Mouse (Mus musculus) granulocyte monocyte progenitor cell, adult 5-6 weeks (primary cell): ENCODE data around the gene Napa. TPM values are rescaled to one million over a fixed set of nuclear protein-coding genes. Genes with fewer than 3 reads are reported as not detected.
A peak's percentile ranks its signal among the peaks of the same experiment; 100 is the strongest.

Source experiments
- ATAC-seq: replicated peaks from 2 replicates; pipeline ENCODE4 v1.8.0; 2016; ENCODE audit warnings: mild to moderate bottlenecking, moderate TSS enrichment, inconsistent platforms; ENCODE audit not compliant: poor library complexity, severe bottlenecking
- total RNA-seq, 2 experiments: library from RNA; stranded (forward) in 1 of 2; stranded (reverse) in 1 of 2; fragments of 200-712, 200-1000 nt in 1 of 2; fragments of >200 nt in 1 of 2; fragmentation: Nextera tagmentation in 1 of 2; gene quantifications; 2 replicates each; pipeline ENCODE4 v1.2.3; 2014 to 2017

Gene Napa
- total RNA-seq, 2 experiments from 2014 or later, result 39.5 to 81.0 TPM

DNA sequence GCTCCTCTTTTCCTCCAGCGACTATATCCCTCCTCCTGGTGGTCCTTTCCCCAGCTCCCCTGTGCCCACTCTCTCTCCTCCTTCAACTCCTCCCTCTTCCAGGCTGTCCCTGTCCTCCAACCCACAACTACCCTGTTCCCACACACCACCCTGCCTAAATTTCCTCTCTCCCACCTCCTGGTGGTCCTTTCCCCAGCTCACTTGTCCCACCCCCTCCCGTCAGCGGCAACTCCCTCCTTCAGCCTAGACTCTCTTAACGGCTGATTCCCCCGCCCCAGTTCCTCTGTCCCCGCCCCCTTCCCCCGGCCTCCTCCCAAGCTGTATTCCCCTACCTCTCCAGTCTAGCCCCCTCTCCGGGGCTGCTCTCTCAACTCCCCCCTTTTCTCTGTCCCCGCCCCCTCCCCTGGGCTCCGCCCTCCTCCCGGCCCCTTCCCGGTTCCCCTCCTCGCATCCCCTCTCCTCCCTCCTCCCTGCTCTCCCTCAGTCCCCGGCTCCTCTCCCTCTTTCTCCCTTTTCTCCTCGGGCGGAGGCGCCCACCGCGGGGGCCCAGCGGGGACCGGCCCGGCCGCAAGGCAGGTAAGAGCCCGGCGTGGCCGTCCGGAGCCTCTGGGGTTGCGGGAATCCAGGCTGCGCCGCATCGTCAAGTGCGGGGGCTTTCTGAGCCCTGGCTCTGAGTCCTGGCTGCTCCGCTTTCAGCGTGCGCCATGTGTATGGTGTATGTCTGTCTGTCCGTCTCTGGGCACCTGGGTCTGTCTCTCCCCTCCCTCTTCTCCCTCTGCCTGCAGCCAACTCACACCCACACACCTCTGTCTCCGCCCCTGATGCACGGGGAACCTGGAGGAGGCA, 31.8 kb downstream of the Napa start:
- peak; percentile 15; the same call in 1 of the 2 replicates for ATAC-seq

- ATAC-seq, result no peak
Measured at GRCm38 (mm10) chr7:16130956-16131634, 32.8 kb downstream of the Napa start.

GRCm38 (mm10) chr7:16132161-16132581, 33.9 kb downstream of the Napa start:
- ATAC-seq, result no peak

DNA sequence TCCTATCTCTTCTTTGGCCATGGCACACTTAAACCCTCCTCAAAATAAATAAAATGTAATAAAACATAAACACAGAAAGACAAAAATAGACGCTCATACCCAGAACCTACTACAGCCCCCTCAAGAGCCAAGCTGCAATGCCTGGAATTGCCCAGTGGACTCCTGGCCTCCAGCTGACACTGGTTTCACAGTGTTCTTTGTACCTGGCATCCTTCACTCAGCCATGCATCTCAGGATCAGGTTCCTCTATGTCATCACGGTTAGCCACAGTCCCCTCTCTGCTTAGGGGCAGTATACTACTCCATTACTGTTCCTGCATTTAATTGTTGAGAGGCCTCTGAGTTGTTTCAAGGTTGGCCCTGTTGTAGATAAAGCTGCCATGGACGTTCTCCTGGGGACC, 34.7 kb downstream of the Napa start:
- no peak for ATAC-seq

GRCm38 (mm10) chr7:16133691-16134090, 35.4 kb downstream of the Napa start:
- no peak for ATAC-seq

GRCm38 (mm10) chr7:16134951-16135392, 36.7 kb downstream of the Napa start:
- no peak for ATAC-seq

GRCm38 (mm10) chr7:16146489-16147410, 48.5 kb downstream of the Napa start:
- no peak for ATAC-seq

GRCm38 (mm10) chr7:16147643-16148042, 49.4 kb downstream of the Napa start:
- ATAC-seq, result peak; percentile 84

- 0 out of 2 replicates have a peak, but pooled peaks have one; percentile 17 for ATAC-seq
Measured at GRCm38 (mm10) chr7:16149241-16149640, 51.0 kb downstream of the Napa start.

GRCm38 (mm10) chr7:16150191-16151145, 52.2 kb downstream of the Napa start:
- ATAC-seq, result no peak

DNA sequence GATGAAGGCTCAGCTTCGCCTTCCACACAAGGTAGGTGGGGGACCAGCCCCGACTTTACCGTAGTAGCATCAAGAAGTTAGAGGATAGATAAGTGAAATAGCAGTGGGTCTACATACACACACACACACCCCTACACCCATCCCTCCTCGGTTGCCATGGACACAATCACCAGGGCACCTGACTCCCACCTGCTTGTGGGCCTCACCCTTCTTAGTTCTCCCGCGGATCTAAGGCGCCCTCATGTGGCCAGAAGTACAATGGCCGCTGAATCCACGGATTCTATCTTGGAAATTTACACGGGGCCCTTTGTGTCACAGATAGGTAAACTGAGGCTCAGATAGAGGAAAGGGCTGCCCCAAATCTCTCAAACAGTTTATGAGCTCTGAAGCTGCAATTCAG, 55.3 kb downstream of the Napa start:
- ATAC-seq, result peak; percentile 65

GRCm38 (mm10) chr7:16155132-16155872, 57.0 kb downstream of the Napa start:
- 0 out of 2 replicates have a peak, but pooled peaks have one; percentile 20 for ATAC-seq

DNA sequence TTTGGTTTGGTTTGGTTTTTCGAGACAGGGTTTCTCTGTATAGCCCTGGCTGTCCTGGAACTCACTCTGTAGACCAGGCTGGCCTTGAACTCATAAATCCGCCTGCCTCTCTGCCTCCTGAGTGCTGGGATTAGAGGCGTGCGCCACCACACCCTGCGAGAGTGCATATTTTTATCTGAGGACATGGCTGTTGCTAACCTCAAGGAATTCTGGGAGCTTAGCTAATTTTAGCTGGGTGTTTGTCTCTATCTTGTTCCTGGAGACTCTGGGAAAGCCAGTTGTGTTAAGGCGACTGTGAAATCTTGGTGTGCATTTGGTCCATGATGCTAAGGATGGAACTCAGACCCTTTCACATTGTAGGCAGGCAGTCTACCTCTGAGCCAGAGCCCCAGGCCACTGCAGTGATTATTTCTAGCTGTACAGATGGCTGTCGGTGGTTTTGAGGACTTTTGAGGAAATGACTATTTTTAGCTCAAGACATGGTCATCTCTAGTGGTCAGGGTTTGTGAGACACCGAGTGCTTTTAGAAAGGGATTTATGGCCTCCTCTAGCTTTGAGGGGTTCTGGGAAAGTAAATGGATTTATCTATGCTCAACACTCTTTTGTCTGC, 58.0 kb downstream of the Napa start:
- ATAC-seq, result no peak

- ATAC-seq, result peak; percentile 8; the same call in 1 of the 2 replicates
Measured at GRCm38 (mm10) chr7:16158735-16159134, 60.5 kb downstream of the Napa start.

DNA sequence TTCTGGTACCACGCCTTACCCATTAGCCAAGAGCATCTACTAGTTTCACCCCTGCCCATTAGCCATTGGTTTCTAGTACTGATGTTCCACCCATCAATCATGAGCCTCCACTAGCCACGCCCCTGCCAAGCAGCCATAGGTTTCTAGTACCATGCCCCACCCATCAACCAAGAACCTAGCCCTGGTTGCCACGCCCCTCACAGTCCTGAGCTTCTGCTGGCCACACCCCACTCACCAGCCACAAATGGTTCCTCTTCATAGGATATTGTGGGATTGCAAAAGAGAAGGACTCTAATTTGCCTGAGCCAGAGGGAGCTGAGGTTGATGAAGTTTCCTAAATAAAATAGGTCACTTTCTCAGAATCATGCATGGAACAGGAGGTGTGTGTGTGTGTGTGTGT, 62.4 kb downstream of the Napa start:
- peak; percentile 95 for ATAC-seq

DNA sequence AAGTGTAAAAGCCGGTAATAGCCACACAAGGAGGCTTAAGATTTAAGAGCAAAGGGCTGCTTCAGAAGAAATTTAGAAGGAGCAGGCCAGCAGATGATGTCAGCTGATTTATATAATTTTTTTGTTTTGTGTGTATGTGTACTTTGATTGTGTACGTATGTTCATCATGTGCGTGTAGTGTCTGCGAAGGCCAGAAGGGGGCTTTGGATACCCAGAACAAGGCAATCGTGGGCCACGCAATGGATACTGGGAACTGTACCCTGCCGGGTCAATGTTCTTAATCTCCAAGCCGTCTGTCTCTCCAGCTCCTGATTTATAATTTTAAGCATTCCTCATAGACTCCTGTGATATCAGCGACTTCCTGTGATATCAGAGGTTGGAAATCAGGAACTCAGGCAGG, 63.0 kb downstream of the Napa start:
- ATAC-seq, result no peak

DNA sequence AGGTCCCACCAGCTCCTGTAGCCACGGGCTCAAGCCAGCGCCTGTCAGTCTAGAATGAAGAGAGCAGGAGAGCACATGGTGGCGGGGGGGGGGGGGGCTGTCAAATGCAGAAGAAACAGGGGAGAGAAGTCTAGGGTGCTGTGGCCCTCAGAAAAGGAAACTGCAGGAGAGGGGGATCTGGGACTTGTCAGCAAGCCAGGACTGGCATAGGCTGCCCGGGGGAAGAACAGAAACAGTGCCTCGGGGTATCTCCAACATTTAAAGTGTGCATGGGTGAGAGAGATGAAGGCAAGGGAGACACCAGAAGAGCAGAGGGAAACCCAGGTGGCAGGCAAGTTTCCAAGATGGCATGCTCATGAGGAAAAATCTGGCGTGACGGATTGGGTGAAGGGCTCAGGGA, 63.8 kb downstream of the Napa start:
- ATAC-seq, result no peak
